Mouse (Mus musculus): Measurements from ENCODE around the gene Cd69. TPM values are rescaled to one million over a fixed set of nuclear protein-coding genes. Genes with fewer than 3 reads are reported as not detected.

Gene Cd69
- total RNA-seq (2021) = not detected
- long read RNA-seq = 0 reads

DNA sequence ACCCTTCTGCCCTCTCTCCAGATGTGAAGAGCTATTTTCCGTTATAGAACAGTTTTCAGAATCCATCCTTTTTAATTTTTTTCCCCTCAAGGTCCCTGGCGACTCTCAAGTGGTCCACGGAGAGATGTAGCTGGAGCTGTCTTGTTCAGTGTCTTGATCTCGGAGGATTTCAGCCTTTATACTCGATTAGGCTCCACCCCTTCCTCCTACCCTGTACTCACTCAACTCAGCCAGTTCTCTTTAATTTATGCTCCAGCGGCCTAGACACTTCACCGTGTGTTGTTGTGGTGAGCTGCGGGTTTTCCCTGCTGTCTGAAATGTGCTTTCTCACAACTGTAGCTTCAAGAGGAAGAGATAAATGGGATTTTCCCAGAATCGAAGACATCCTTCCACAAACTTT is at the start of gene Cd69:
Gene Cd69 (minus strand): TSS at position 217 of the 400 bp plus-strand sequence.
- DNase-seq (ENCODE audit: low spot score in 2 of 2) = no peak

DNA sequence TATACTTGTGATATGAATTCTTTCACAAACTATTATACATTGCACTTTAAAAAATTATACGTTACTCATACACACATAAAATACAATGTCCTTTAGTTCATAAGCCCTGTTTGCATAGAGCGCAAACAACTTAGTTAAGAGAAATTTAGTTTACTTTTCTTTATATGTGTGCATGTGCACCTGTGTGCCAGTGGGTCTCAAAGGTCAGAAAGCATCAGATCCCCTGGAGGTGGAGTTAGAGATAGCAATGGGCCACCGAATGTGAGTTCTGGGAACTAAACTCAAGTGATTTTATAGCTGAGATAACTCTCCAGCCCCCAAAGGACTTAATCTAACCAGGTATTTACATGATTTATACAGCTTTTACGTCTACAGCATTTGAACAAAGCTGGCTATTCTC is 44.1 kb upstream of the Cd69 start:
- no peak for DNase-seq (ENCODE audit: low spot score in 2 of 2)

DNA sequence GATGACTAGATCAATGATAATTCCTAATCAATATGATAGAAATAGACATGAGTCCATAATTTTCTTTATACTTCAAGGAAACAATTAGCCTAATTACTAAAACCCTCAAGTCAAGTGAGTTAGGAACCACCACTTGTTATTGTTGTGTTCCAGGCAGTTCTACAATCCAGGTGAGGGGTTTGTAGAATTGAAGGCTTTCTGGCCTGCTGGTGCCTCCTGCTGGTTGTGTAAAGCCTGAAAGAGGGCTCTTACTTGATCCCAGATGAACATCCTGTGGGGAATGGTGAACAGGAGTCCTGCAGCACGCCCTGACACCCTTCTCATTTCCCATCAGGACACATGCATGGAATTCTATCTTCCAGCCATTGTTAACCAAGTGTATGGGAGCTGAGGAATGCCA is 43.2 kb upstream of the Cd69 start:
- no peak for DNase-seq (ENCODE audit: low spot score in 2 of 2)

DNA sequence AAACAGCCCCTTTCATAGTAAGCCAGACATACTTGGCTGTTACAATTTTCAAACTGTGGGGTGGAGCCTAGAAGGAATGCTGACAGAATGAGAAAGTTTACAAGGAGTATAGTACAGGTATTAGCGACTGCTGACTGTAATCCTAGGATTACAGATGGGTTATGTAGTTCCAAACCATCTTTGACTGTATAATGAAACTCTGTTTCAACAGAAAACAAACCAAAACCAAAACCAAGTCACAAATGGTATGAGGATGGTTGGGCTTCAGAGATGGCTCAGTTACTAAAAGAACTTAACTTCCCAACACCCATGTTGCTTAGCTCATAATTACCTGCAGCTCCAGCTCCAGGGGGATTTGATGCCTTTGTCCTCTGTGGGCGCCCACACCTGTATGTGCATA is 41.2 kb upstream of the Cd69 start:
- DNase-seq (ENCODE audit: low spot score in 2 of 2) = no peak

DNA sequence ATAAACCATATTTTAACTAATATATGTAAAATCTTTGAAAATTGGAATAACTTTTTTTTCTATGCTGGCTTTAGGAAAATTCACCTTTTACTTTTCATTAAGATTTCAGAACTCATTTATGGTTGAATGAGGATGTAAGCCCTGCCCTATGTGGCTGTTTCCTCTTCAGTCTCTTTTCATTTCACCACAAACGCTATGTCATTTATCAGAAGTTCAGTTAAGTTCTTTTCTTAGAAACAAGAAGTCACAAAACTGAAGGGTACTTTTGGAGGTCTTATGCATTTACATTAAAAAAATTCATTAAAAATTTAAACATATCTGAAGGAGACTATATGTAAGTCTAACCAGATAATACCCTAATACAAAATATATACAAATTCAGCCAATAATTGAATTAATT is 40.5 kb upstream of the Cd69 start:
- no peak for DNase-seq (ENCODE audit: low spot score in 2 of 2)

DNA sequence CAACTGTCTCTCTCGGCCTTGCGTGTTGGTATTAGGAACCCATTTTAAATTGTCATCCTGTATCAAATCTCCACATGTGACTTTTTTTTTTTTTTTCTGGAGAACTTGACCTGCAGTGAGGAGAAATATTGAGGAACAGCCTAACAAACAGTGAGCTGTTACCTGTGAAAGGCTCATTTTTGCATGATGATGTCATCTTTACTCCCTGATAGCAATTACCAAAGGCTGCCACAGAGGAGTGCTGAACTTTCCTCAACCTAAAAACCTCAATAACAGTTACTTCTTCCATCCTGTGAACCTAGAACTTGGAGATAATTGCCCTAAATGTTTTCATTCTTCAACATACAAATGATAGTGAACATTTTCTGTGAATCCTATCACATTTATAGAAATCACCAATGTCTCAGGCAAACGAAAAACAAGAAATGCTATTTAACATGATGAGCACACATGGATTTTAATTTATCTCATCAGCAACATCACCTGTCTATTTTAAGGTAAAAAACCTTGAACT is 39.5 kb upstream of the Cd69 start:
- DNase-seq (ENCODE audit: low spot score in 2 of 2) = no peak

DNA sequence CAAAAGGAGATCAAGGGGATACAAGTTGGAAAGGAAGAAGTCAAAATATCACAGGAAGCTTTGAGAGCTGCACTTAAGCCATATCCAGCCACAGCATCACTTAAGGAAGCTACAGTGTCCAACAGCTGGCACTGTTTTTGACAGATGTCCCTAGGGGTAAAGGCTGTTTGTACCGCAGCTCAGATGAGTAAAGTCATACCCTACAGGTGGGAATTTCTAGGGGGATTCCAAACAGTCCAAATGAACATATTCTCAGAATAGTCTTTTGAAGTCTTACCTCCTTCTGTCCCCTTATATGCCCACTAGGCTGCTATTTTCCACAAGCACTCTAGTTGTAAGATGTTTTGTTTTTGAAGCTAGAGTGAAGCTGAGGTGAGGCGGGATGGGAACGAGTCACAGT is 37.3 kb upstream of the Cd69 start:
- DNase-seq (ENCODE audit: low spot score in 2 of 2) = no peak

DNA sequence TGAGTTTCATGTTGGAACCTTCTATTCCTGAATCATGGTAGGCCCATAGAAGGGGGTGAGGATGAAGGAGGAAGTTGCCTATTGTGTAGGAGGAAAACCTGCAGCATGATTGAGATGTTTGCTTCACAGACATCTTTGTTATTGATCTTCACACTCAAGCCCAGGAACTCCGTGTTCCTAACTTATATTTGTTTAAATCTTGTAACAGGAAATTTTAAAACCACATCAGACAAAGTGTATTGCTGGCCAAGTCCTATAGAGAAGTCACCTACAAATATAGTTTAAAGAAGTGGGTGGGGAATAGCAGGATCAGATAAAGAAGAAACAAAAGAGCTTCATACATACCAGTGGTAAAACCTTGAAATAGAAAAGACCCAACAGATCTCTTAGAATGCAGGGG is 28.9 kb upstream of the Cd69 start:
- no peak for DNase-seq (ENCODE audit: low spot score in 2 of 2)

DNA sequence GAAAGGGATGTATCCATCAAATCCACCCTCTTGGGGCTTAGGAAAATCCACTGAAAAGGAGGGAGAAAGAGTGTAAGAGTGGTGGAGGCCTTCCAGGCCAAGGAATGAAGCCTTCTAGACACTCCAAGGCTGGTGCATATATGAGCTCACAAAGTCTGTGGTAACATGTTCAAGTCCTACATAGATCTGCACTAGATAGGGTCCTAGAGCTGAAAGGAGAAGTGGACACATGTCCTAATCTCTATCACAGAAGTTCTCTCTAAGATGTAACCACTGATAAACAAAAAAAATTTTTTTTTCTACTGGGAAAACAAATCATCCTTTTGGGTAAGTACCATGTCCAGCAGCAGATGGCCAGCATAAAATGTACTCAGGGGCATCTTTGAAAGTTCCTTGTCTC is 13.5 kb upstream of the Cd69 start:
- no peak for DNase-seq (ENCODE audit: low spot score in 2 of 2)

DNA sequence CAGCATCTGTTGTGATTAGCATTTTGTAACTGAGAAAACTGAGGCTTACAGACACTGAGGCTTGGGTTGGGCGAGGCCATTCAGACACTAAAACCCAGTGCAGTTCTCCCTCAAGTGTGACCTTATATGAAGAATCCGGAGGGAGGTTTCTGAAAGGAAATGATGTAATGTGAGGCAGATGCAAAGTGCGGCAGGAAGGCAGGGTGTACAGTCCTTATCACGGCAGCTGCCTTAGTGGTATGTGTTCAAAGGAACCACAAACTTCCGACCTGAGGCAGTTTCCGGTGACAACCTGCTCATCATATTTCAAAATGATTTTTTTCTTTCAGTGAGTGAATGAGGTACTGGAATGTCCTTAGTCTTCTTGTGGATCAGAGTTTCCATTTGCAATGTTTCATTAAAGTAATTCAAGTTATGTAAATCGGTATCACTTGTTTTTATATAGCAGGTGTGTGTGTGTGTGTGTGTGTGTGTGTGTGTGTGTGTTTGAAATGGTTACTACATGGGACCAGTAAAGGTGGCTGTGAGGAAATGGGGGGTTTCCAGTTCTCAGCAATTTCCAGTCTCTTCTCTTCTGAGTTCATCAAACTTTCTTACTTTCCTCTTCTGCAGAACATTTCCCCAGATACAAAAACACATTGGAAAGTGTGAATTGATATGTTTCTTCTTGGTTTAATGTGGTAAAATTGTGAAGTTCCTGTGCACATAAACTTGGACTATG is 9.3 kb upstream of the Cd69 start:
- no peak for DNase-seq (ENCODE audit: low spot score in 2 of 2)

DNA sequence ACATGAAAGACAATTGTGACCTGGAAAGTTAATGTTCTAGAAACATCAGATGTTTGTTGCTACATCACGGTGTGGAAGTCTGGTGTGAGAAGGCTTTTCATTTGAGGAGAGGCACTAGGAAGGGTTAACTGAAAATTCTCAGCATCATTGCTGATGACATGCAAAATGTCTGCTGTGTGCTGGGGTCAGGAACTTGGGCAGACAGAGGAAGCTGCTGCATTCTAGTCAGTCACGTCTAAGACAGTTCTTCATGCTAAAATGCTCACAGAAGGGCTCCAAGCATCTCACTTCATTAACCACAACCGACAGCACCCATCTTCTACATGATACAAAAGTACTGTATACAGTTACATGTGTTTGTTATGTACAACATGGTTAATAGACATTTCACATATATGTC is 8.0 kb upstream of the Cd69 start:
- DNase-seq (ENCODE audit: low spot score in 2 of 2) = no peak

DNA sequence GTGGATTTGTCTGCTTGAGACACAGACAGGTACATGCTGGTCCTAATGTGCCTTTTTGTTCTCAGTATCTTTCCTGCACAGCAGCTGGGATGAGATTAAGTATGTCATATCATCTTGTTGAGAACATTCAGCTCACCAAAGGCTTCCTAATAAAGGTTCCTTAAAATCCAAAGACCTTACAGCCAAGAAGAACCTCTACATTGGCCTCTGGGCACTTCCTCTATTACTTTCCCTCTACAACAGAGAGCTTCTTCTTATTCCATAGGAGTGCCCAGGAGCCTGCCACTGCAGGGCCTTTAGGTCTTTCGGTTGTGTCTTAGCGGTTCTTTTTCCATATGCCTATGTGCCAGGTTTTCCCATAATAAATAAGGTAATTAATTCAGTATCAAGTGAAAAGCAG is 1.2 kb upstream of the Cd69 start:
- no peak for DNase-seq (ENCODE audit: low spot score in 2 of 2)

DNA sequence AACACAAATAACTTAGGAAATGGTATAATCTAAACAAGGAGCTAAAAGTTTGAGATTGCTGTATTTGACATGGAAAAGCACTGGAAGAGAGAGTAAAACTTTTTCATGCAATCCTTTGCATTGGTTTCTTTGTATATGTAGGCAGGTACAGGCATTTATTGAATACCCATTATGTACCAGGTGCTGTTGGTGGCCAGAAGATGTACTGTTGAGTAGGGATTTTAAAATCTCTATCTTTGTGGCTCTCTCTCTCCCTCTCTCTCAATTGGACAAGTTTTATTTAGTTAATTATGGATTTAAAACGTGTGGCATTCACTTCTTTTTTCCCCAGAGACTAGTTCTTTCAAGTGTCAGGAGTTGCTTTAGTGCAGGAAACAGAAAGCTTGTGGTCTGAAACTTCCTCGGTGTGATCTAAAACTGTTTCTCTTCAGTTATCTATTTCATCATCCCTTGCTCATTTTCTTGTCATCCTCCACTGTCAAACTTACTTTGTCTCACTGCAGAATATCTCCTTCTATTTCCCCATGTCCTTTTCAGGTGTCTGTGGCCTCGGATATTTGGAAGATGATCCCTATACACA is 478 bp upstream of the Cd69 start:
- no peak for DNase-seq (ENCODE audit: low spot score in 2 of 2)

DNA sequence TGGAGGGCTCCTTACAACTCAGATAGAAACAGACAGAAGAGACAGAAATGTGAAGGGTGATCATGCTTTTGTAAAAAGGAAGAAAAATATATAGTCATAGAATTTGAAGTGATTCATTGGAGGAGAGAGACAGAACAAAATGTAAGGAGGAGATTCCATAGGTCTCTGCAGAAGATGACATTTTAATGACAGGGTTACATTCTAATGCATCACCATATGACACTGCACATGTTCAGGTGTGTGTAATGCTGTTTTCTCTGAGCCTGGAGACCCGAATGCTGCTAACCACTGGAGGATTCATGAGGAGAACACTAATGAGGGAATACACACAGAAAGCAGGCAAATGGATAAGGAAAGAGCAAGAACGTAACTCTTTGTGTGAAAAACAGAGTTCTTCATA is 760 bp downstream of the Cd69 start:
- no peak for DNase-seq (ENCODE audit: low spot score in 2 of 2)

DNA sequence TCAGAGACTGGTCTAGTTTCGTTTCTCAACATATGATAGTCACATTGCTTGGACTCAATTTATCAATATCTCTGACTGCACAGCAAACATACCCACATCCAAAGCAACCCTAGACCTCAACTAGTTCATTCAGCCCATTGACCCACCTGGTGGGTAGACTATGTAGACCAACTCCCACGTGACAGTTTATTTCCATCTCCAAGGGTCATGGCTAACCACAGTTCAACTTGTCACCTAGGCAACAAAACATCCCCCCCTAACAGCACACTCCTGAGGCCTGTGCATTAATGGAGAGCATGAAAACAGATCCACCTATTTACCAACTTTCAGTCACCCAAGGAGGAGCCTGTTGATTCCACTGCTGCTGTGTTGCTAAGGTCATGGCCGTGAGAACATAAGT is 1.6 kb downstream of the Cd69 start:
- DNase-seq (ENCODE audit: low spot score in 2 of 2) = no peak

DNA sequence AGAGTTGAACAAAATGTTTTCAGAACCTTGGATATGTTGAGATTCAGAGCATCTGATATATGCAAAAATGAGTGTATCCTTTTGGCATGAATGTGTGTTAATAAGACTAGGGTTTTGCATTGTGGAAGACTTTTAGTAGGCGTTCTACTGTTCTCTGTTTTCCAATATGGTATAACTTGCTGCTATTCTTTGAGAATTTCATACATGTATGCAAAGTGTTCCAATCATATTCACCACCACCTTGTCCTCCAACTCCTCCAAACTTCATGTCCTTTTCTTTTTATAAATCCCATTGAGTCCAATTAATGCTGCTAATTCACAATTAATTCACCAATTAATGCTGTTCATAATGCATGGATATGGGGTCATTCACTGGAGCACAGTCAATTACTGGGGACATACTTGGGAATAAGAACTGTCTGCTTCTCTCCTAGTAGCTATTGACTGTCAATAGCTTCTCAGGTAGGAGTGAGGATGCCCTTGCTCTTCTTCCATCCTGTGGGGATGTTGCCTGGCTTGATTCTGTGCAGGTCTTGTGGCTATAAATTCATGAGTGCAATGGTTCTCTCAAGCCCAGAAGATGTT is 8.7 kb downstream of the Cd69 start:
- DNase-seq (ENCODE audit: low spot score in 2 of 2) = no peak

DNA sequence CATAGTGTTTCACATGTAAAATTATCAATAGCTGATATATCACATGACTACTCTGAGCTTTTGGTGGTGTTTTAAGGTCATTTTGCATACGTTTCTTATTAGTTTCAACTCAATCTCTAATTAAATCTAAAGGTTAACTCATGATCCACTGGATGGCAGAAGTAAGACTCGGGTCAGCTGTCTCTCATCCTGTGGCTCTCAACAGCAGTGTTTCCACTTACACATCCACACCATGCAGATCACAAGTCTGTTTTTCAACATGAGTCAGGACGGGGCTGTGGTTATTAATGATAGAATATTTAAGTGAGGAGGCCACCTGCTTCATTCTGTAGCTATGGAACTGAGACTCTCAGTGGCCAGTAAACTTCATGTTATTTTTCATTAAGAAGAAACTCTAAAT is 9.4 kb downstream of the Cd69 start:
- no peak for DNase-seq (ENCODE audit: low spot score in 2 of 2)

DNA sequence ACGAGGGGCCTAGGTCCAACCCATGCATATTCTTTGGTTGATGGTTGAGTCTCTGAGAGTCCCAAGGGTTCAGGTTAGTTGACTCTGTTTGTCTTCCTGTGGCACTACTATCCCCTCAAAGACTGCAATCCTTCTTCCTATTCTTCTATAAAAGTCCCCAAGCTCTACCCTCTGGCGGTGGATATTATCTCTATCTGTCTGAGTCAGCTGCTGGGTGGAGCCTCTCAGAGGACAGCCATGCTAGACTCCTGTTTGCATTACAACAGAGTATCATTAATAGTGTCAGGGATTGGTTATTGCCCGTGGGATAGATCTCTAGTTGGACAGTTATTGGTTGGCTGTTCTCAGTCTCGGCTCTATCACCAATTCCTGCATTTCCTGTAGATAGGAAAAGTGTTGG is 14.3 kb downstream of the Cd69 start:
- no peak for DNase-seq (ENCODE audit: low spot score in 2 of 2)

DNA sequence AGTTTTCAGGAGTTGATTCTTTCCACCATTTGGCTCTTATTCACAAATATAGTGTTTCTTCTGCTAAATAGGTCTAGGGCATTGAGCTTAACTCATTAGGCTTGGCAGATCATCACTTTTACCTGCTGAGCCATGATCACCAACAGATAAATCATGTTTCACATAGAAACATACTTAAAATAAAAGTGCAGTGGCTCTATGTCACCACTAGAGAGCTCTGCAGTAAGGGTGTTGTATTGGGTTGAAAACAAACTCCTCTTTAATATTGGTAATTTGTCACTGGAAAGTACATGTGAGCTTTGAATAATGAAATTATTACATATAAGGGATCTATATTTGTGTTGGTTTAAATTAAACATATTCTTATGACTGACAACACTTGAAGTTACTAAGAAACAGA is 15.2 kb downstream of the Cd69 start:
- DNase-seq (ENCODE audit: low spot score in 2 of 2) = peak in 1 of 2 experiments; percentile 11

DNA sequence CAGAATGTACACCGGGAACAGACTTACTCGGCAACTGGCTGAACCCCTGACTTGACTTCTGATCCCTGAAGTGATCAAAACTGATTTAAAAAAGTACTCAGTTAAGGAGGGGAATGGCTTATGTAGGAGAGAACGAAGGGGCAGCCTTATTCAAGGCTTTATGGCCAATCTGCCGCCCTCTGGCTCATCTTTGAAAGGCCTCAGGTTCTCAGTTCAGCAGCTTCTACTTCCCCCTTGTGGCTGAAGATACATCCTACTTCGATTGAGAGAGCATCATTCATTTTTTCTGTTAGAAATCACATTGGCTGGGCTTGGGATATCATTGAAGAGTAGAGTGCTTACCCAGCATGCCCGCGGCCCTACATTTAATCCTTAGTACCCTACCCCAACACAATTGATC is 19.2 kb downstream of the Cd69 start:
- peak in 1 of 2 experiments; percentile 11 for DNase-seq (ENCODE audit: low spot score in 2 of 2)

DNA sequence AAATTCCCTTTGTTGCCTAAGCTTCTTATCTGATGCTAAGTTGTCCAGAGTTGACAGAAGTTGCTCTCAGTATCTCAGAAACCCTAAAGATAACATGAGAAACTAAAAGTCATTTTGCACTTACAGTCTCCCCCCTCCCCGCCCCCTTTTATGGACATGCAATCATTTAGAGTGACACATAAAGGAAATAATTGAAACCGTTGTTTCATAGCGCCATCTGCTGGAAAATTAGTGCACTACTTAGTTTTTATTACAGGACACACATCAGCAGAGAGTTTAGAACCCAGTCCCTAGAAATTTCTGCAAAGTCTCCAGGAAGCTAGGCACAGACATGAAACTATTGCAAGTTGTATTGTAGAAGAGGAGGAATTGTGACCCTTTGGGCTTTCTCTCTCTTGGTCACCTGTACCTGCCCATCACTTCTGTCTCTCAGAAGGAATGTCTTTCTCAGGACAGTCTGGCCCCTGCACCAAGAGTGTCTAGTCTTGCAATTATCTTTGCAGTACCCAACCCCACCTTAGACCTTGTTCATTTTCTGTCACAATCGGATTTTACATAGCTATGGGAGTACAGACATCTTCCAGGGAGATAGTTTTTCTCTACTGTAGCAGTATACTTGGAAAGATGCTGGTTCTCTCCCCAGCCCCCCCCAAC is 20.2 kb downstream of the Cd69 start:
- peak in 1 of 2 experiments; percentile 42 for DNase-seq (ENCODE audit: low spot score in 2 of 2)

DNA sequence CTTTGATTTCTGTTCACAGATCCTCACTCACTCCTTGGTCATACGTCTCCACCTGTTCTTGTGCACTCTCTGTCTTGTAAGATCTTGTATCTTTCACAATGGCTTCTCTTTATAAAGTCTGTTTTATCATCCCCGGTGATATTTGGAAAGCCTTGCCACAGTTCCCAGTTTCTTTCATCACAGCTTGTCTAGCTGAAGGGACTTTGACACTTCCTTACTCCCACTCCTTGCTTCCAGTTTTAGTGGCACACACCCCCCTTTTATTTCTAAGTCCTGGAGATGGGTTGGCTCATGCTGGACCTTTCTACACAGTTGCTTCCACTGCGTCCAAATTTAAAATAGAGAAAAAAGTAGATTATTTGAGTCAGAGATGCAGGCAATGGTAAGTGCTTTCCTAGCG is 20.9 kb downstream of the Cd69 start:
- no peak for DNase-seq (ENCODE audit: low spot score in 2 of 2)
